Mouse (Mus musculus) retina, embryonic 14.5 days (tissue): ENCODE results near the gene Nat8f1.
"Not testable (repeated sequence)": the region's sequence is repeated elsewhere in the genome, so short reads cannot be mapped to it uniquely, and the experiment has no call there.

Experiments
- DNase-seq: peaks from one replicate; pipeline ENCODE4 v3.0.0-alpha.2; 2015; ENCODE audit warnings: low spot score

Gene Nat8f1

GRCm38 (mm10) chr6:85906911-85907351 is 8.6 kb downstream of the Nat8f1 start:
- not testable (repeated sequence) for DNase-seq

GRCm38 (mm10) chr6:85904642-85905061 is 10.8 kb downstream of the Nat8f1 start, which contains the start of gene Nat8f4:
Gene Nat8f4, minus strand, starts transcription at chr6:85904884.
- peak; percentile 70 for DNase-seq

GRCm38 (mm10) chr6:85902303-85902702 is 13.2 kb downstream of the Nat8f1 start:
- no peak for DNase-seq

DNA sequence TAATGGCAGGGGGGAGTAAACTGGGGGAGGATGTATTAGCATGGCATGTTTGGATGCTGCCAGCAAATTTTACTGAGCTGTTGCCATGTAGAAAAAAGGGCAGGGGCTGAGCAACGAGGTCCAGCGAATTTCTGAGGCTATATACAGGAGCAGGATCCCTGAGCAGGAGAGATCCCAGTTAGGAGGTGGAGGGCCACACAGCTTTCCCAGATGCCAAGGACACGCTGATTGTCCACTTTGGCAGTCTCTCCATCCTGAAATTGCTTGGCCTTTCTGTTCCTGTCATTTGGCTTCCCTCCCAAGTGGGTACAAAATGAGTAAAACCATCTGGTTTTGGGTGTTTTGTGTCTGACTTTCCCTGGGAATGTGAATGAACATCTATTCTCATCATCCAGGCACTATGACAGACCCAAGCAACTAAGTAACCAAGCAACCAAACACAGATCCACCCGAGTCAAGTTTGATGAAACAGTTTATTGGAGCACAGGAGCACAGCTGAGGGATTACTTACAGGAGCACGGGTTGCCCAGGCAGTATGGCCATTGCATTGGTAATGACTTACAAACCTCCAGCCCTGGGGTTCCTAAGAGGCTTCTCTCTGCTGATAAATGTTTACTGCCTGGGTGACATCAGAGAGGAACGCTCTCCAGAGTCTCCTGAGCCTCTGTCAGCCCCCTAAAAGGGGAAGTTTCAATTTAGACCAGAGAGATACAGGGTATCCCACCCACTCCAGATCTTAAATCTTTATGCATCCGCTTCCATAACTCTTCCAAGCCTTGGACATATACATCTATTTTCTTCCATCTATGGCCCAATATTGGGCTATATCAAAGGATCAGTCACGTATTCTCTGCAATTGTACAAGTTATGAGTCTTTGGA is 16.7 kb downstream of the Nat8f1 start:
- not testable (repeated sequence) for DNase-seq

DNA sequence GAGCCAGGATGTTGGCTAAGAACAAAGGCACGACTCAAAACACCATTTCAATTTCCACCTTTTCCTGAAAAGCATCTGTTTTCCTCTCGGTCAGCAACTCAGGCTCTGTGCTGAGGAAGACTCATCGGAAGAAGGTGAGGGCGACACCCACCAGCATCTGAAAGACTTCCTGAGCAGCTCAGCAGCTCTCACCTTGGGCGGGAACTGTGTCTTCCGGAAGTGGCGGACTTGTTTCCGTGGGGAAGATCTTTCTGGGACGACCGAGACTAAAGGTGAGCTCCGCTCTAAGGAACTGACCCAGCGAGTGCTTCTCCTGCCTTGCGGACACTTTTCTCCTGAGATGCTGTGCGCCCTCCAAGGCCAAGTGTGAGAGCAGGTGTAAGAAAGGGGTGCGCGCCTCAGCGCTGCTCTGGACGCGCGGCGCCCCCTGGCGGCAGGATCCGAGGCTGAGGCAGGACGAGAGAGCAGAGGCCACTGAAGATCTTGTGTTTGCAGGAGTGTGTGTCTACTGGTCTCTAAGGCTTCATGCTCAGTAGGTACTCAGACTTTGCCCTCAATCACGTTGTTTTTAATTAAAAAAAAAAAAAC is 20.3 kb downstream of the Nat8f1 start:
- peak; percentile 46 for DNase-seq

DNA sequence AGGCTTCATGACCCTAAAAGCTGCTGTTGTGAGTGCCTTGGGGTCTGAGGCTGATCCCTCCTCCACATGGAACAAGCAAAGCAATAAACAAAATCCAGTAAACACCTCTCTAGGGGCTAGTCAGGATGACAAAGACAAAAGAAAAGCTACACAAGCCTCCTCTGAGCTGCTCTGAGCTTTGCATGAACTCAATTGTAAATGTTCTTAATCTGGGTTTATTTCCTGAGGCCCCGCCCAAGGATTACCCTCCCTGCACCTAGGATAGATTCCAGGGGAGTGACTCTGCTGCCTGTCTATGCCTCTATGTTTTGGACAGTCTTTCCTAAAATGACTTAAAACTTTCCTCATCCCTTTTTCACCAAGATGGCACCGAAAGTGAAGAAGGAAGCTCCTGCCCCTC is 26.5 kb downstream of the Nat8f1 start:
- DNase-seq: no peak

DNA sequence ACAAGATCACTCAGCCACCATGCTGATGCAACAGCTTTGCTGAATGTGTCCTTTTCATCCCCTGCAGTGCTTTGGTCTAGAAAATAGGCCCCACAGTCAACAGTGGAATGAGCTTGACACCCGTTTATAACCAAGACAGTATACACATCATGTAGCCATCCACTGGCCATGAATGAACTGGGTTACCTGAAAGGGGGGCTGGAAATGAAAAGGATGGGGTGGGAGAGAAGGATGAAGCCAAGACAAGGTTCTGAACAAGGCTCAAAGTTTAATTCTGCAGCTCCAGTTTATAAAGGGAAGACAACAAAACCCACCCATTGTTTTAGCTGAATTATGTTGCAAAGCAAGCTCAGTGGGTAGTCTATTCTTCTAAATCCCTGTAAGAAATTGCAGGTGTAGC is 31.2 kb downstream of the Nat8f1 start:
- no peak for DNase-seq

DNA sequence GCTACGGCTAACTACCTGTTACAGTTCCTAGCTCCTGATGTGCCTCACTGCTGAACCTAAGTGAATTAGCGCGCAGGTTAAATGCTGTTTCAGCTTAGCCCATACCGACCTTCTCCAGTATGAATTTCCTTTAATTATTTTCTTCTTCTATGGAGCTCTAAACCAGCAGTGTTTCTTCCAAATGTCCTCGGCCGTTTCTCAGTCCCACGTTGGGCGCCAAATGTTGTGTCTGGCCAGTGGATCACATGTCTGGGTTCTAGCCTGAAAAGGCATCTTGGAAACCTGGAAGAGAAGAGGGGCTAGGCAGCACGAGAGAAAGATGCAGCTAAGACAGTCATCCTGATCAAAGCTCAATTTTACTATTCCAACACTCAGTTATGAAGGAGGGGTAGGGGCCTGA is 32.2 kb downstream of the Nat8f1 start:
- not testable (repeated sequence) for DNase-seq

DNA sequence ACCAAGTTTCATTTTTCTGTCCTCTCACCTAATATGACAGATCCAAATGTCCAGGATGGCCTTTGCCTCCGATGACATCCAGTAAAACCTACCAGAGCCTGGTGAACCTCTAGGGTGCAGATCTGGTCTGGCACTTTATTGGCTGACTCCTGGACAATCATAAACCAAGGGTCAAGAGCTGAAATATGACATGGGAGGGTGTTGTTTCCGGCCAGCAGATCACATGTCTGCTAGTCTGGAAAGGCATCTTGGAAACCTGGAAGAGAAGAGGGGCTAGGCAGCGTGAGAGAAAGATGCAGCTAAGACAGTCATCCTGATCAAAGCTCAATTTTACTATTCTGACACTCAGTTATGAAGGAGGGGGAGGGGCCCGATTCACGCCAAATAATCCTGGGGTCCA is 46.5 kb downstream of the Nat8f1 start, which contains the start of gene Nat8f2:
TSS of gene Nat8f2 (minus strand) at position 153 of the 400 bp plus-strand sequence.
- not testable (repeated sequence) for DNase-seq

DNA sequence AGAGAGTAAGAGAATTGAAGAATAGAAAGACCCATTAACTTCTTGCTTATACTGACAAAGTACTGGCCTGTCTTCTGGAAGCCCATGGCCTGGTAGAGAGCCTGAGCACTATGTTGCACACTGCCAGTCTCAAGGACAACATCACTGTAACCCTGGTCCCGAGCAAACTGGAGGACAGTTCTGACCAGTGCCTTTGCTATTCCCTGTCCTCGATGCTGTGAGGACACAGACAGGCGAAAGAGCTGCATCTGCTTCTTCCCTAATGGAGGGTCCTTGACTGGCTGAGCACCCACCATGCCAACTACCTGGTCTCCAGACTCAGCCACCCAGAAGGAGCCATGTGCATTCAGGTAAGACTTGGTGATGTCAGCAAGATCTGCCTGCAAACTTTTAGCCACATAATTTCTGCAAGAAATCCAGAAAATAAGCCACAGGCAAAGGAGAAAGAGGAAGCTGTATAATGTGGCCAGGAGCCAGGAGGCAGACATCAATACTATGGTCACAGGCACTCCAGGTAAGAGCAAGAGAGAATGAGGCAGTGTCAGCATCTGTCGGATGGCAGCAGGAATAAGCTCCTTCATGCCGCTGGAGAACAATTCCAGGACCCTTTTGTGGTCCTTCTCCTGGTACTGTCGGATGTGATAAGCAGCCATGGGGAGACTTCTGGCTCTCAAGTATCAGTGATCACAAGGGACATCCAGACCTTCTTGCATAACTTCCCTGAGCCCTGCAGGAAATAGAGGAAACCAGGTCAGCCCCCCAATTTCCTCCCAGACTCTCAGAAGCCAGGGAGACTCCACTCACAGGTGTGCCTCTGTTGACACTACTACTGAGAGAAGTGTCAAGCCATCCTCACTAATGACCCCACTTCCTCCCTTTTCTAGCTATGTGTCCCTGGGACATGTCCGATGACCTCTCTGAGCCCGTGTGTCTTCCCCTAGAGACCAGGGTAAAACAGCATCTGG is 47.5 kb downstream of the Nat8f1 start:
- DNase-seq: no peak

DNA sequence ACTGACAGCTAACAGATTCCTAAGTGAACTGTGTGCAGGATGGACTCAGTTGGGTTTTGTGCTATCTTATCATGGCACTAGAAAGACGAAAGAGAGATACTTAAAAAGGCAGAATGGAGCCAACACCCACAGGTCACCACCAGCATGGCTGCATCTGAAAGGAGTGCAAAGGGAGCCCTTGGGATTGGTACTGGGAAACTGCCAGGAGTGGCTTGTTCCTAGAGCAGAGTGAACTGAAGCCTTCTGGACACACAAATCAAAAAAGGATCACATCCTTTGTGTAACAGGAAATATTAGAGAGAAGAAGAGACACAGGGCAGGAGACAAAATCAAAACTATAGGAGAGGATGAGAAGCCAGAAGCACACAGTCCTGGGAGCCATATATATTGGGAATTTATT is 48.5 kb downstream of the Nat8f1 start:
- not testable (repeated sequence) for DNase-seq

GRCm38 (mm10) chr6:85866166-85866565 is 49.3 kb downstream of the Nat8f1 start:
- DNase-seq: not testable (repeated sequence)

DNA sequence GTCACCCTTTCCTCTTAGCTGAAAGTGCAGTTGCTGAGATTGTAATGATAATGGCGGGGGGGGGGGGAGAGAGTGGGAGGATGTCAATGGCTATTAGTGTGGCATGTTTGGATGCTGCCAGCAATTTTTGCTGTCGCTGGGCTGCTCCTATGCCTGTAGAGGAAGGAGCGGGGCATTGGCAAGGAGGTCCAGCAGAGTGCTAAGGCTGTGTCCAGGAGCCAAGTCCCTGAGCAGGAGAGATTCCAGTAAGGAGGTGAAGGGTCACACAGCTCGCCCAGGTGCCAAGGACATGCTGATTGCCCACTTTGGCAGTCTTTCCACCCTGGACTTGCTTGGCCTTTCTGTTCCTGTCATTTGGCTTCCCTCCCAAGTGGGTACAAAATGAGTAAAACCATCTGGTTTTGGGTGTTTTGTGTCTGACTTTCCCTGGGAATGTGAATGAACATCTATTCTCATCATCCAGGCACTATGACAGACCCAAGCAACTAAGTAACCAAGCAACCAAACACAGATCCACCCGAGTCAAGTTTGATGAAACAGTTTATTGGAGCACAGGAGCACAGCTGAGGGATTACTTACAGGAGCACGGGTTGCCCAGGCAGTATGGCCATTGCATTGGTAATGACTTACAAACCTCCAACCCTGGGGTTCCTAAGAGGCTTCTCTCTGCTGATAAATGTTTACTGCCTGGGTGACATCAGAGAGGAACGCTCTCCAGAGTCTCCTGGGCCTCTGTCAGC is 50.4 kb downstream of the Nat8f1 start:
- not testable (repeated sequence) for DNase-seq

- DNase-seq: no peak
Measured at GRCm38 (mm10) chr6:85863840-85864239, 51.6 kb downstream of the Nat8f1 start.

DNA sequence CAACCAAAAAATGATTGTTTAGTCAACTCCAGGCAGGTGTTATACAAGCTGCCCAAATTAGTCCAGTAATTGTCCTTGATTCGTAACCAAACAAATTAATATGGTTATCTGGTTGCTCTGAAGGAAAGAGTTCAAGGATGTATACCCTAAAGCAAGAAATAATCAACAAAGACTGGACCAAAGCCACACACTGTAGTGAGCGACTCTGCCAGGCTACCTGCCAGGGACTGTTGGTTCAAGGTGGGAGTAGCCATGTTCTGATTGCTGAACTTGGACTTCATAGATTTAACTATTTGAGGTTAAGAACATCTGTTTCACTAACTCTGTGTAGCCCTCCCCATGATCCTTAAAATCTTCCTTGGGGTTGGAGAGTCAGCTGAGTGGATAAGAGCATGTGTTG is 52.4 kb downstream of the Nat8f1 start:
- no peak for DNase-seq

DNA sequence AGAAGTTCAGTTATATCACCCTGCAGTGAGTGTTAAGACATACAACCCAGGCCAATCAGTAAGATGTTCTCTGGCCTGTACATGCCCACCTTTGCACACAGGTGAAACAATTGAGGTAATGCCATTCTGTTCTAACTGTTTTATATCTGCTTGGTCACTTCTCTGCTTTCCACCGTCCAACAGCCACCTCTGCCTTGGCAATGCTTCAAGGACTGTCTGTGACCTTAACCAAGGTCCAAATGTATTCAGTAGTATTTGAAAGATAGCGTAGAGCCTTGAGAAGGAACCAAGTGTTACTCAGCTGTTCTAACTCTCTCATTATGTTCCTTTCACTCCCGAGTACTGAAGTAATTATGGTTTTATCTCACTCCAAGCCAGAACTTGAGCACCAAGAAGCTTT is 52.9 kb downstream of the Nat8f1 start:
- no peak for DNase-seq

DNA sequence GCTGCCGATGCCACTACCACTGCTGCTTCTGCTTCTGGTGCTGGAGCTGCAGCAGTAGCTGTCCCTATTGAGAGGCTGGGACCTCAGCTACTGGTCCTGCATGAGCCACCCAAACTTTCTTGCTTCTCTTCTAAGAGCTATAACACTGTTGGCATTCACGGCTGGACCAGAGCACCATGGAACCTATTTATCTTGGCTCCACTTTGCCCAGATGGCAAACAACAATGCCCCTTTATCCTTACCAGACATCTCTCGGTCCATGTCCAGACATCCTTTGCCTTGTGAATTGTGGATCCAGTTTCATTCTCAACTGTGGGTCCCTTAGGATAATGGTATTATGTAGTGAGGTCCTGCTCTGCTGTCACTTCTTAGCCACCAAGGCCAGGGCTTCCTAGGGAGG is 54.2 kb downstream of the Nat8f1 start:
- no peak for DNase-seq
